Mouse (Mus musculus): ENCODE results near the gene Nptx1.

DNA sequence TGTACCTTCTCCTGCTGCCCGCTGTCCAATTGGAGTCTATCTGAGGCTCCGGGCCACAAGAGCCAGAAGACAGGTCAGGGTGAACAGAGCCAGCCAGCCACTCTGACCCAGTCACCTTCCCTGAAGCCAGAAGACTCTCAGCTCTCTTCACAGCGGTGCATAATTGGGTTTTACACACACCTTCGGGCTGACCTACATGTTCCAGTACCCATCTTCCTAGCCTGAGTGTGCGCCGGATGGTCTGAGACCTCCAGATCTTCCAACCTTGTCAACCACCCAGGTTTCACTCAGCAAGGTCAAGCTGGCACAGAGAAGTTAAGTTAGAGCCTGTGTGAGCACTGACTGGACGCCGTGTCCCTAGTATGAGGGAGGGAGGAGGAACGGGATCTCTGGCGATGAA lies 16.8 kb upstream of the Nptx1 start:
- TF ChIP-seq CTCF (IDR thresholded peaks at IDR 0.05; ENCODE audit: control insufficient read depth, insufficient read depth, low read length) (no peak), POLR2A (IDR thresholded peaks at IDR 0.05; ENCODE audit: borderline replicate concordance, control insufficient read depth, low read depth, low read length) (no peak)
